Mouse (Mus musculus): ENCODE results near the gene Tmem178b.

Gene Tmem178b

GRCm38 (mm10) chr6:39872901-39873591, at the start of gene Tmem178b:
Tmem178b (plus strand) TSS chr6:39873271.
- DNase-seq (ENCODE audit: low spot score in 2 of 2): peak; percentile 25 to 55

GRCm38 (mm10) chr6:39828736-39829135, 44.3 kb upstream of the Tmem178b start:
- no peak for DNase-seq (ENCODE audit: low spot score in 2 of 2)

- peak in 1 of 2 experiments; percentile 20 for DNase-seq (ENCODE audit: low spot score in 2 of 2)
Observed at GRCm38 (mm10) chr6:39843698-39844342, 29.3 kb upstream of the Tmem178b start.

- DNase-seq (ENCODE audit: low spot score in 2 of 2): no peak
Observed at GRCm38 (mm10) chr6:39847538-39847937, 25.5 kb upstream of the Tmem178b start.

GRCm38 (mm10) chr6:39848766-39849165, 24.3 kb upstream of the Tmem178b start:
- no peak for DNase-seq (ENCODE audit: low spot score in 2 of 2)

- DNase-seq (ENCODE audit: low spot score in 2 of 2): no peak
Observed at GRCm38 (mm10) chr6:39849667-39850066, 23.4 kb upstream of the Tmem178b start.

GRCm38 (mm10) chr6:39870271-39871135, 2.6 kb upstream of the Tmem178b start:
- peak; percentile 54 to 80 for DNase-seq (ENCODE audit: low spot score in 2 of 2)

- peak; percentile 57 to 77 for DNase-seq (ENCODE audit: low spot score in 2 of 2)
Observed at GRCm38 (mm10) chr6:39871381-39872305, 1.4 kb upstream of the Tmem178b start.

GRCm38 (mm10) chr6:39872306-39872900, 668 bp upstream of the Tmem178b start:
- peak in 1 of 2 experiments; percentile 30 for DNase-seq (ENCODE audit: low spot score in 2 of 2)

GRCm38 (mm10) chr6:39875186-39875585, 2.1 kb downstream of the Tmem178b start:
- DNase-seq (ENCODE audit: low spot score in 2 of 2): peak in 1 of 2 experiments; percentile 13

- no peak for DNase-seq (ENCODE audit: low spot score in 2 of 2)
Observed at GRCm38 (mm10) chr6:39876444-39876843, 3.4 kb downstream of the Tmem178b start.

GRCm38 (mm10) chr6:39890811-39891210, 17.7 kb downstream of the Tmem178b start:
- no peak for DNase-seq (ENCODE audit: low spot score in 2 of 2)

GRCm38 (mm10) chr6:39896500-39896899, 23.4 kb downstream of the Tmem178b start:
- DNase-seq (ENCODE audit: low spot score in 2 of 2): no peak

GRCm38 (mm10) chr6:39899231-39899630, 26.2 kb downstream of the Tmem178b start:
- DNase-seq (ENCODE audit: low spot score in 2 of 2): no peak

- DNase-seq (ENCODE audit: low spot score in 2 of 2): no peak
Observed at GRCm38 (mm10) chr6:39903220-39903773, 30.2 kb downstream of the Tmem178b start.

GRCm38 (mm10) chr6:39903845-39904244, 30.8 kb downstream of the Tmem178b start:
- DNase-seq (ENCODE audit: low spot score in 2 of 2): no peak

- DNase-seq (ENCODE audit: low spot score in 2 of 2): no peak
Observed at GRCm38 (mm10) chr6:39914956-39915355, 41.9 kb downstream of the Tmem178b start.

- no peak for DNase-seq (ENCODE audit: low spot score in 2 of 2)
Observed at GRCm38 (mm10) chr6:39915636-39916281, 42.7 kb downstream of the Tmem178b start.

- DNase-seq (ENCODE audit: low spot score in 2 of 2): no peak
Observed at GRCm38 (mm10) chr6:39916514-39916913, 43.4 kb downstream of the Tmem178b start.

GRCm38 (mm10) chr6:39917242-39917641, 44.2 kb downstream of the Tmem178b start:
- no peak for DNase-seq (ENCODE audit: low spot score in 2 of 2)
